Mouse (Mus musculus): ENCODE measurements around the gene Rbm48.
"Not testable (repeated sequence)": the region's sequence is repeated elsewhere in the genome, so short reads cannot be mapped to it uniquely, and the experiment has no call there.

Rbm48 gene

GRCm38 (mm10) chr5:3596399-3596766 is at the start of gene Rbm48:
TSS of gene Rbm48 (minus strand) at chr5:3596585.
- DNase-seq (ENCODE audit: low spot score in 2 of 2), result peak; percentile 65 to 74

DNA sequence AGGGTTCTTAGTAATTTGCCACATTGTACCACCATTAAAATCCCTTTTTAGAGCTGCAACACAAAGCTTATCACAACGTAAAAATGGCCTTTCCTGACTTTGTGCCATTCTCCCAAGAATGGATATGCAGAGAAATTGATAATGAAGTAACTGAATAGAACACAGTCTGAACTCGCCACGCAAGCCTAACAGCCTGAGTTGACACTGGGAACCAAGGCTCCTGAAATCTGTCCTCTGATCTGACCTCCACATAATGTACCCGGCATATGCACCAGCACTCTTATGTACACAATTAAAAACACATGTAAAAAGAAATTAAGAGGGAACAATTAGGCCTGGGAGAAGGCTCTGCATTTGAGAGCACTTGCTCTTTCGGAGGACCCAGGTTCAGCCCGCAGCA is 48.9 kb upstream of the Rbm48 start:
- no peak for DNase-seq (ENCODE audit: low spot score in 2 of 2)

DNA sequence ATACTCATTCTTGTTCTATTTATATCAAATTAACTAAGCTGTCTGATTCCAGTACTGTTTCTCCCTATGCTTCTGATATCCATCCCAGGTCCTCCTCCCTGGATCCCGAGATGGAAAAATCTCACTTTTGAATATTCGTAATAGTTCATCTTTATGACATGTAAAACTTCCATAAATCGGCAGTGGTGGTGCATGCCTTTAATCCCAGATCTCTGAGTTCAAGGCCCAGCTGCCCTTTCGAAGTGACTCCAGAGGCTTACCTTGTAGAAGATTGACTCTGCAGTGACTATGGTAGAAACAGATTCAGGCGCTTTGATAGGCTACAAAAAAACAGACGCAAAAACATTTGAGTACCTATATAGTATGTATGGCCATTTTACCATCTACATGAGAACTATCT is 48.2 kb upstream of the Rbm48 start:
- no peak for DNase-seq (ENCODE audit: low spot score in 2 of 2)

- no peak for DNase-seq (ENCODE audit: low spot score in 2 of 2)
These were observed 38.9 kb upstream of the Rbm48 start for GRCm38 (mm10) chr5:3635286-3635685.

DNA sequence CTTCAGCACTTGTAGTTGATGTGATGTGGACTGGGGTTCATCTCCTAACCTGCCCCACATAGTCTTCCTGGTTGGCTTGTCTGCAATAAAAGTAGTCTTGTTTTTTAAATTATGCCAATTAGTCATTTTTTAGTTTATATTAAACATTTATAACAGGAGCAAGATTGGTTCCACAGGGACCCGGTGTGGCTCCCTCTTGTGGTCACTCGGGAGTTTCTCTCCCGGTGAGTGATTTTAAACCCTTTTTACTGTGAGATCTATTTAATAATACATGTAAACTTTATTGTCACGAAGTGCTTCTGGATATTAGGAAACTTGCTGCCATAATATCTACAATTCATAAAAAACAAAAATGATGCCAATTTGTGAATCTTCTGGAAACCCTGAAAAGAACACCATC is 37.6 kb upstream of the Rbm48 start:
- peak in 1 of 2 experiments; percentile 5 for DNase-seq (ENCODE audit: low spot score in 2 of 2)

- DNase-seq (ENCODE audit: low spot score in 2 of 2), result no peak
These were observed 36.9 kb upstream of the Rbm48 start for GRCm38 (mm10) chr5:3633315-3633714.

GRCm38 (mm10) chr5:3632285-3632684 is 35.9 kb upstream of the Rbm48 start:
- DNase-seq (ENCODE audit: low spot score in 2 of 2), result no peak

- DNase-seq (ENCODE audit: low spot score in 2 of 2), result no peak
These were observed 35.3 kb upstream of the Rbm48 start for GRCm38 (mm10) chr5:3631512-3632271.

DNA sequence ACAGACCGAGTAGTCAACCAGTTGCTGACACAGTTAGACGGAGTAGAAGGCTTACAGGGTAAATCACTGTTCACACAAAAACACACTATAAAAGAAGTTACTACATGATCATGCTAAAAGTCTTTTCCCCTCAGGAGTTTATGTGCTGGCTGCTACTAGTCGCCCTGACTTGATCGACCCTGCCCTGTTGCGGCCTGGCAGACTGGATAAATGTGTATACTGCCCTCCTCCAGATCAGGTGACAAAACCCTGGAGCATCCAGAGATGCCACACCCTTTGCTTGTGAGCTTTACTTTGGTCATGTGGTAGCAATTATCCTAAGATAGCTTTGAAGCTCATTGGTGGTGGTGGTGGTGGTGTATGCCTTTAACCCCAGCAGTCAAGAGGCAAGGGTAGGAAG is 33.7 kb upstream of the Rbm48 start:
- DNase-seq (ENCODE audit: low spot score in 2 of 2), result no peak

- no peak for DNase-seq (ENCODE audit: low spot score in 2 of 2)
These were observed 24.1 kb upstream of the Rbm48 start for GRCm38 (mm10) chr5:3620486-3620885.

- not testable (repeated sequence) for DNase-seq (ENCODE audit: low spot score in 2 of 2)
These were observed 15.4 kb upstream of the Rbm48 start for GRCm38 (mm10) chr5:3611835-3612234.

DNA sequence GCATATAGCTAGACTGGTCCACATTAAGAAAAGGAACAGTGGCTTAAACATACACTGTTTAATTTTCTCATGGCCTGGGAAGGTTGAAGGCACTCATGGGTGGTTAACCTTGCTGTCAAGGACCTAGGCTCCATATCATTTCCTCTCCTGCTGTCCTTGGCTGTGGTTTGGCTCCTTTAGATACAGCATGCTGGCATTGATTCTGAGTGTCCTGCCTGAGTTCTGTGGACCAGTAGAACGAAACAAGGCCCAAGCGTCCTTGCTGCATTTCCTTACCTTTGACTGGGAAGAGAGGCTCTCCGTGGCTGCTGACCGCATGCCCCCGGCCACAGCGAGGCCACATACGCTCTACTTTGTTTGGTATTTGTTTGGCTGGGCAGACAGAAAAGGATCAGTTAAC is 12.9 kb upstream of the Rbm48 start:
- DNase-seq (ENCODE audit: low spot score in 2 of 2), result no peak

DNA sequence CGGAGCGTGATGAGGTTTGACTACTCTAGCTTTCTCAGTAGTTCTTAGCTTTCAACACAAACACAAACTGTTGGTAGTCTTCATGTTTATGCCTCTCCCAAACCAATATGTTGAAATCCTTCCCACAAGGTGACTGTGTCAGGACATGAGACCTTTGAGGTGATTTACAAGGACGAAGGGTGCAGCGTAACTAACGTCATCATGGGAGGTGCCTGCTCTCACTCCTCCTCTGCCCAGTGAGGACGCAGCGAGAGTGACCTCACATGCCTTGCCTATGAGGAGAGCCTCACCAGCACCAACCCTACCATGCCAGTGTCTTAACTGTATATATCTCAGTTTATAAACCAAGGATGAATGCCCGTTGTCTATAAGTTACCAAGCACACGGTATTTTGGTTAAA is 10.7 kb upstream of the Rbm48 start:
- no peak for DNase-seq (ENCODE audit: low spot score in 2 of 2)

- no peak for DNase-seq (ENCODE audit: low spot score in 2 of 2)
These were observed 4.4 kb upstream of the Rbm48 start for GRCm38 (mm10) chr5:3600790-3601189.

GRCm38 (mm10) chr5:3600298-3600697 is 3.9 kb upstream of the Rbm48 start:
- DNase-seq (ENCODE audit: low spot score in 2 of 2), result no peak

DNA sequence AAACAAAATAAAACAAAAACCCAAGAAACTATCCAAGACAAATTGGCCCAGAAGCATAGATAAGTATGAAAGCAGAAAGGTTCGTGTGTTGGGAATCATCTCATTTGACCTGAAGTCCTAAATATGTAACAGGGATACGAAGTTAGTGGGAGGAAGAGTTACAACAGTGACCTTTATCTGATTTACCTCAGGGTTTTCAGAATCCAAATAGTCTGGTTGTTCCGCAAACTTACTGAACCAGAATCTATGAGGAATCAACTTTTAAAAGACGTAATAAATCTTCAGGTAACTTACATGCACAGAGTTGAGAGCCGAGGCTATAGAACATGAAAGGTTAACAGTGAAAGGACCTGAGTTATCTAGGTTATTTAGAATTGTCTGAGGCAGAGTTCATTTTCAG is 2.4 kb upstream of the Rbm48 start:
- DNase-seq (ENCODE audit: low spot score in 2 of 2), result no peak

DNA sequence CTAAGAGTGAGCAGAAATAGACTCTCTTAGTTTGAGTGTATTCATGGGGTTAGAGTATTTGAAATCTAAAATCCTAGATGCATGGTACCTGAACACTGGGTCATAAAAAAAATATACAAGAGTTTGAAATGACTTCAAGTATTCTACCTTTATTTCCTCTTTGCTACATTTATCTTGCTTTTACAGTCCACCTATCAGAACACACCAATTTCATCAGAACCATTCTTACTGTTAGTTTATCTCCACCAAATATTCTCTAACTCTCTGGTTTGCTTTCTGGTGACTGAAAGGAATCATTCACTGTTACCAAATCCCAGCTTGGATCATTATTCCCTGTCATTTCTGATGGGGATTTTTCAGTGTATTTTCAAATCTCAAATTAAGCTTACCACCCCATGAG is 786 bp upstream of the Rbm48 start:
- DNase-seq (ENCODE audit: low spot score in 2 of 2), result no peak

GRCm38 (mm10) chr5:3595693-3596398 is 539 bp downstream of the Rbm48 start, which contains the start of gene Pex1:
TSS of gene Pex1 (plus strand) at chr5:3596066.
- DNase-seq (ENCODE audit: low spot score in 2 of 2), result peak; percentile 85 to 89

GRCm38 (mm10) chr5:3579066-3579465 is 17.3 kb downstream of the Rbm48 start:
- DNase-seq (ENCODE audit: low spot score in 2 of 2), result no peak

DNA sequence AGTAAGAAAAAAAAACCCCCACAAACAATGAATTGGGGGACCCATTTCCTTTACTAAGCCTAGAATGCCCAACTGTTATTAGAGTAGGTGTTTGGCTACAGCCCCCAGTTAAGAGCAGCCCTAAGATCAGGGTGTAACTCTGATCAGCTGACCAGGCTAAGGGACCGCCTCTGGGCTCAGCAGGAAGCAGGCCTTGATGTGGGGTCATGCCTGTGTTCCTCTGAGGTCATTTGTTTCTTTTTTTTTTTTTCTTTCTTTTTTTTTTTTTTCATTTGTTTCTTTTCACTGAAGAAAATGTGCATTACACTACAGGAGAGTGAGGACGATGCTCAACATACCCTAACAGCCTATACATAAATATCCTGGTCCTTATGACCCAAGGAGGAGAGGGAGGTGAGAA is 18.4 kb downstream of the Rbm48 start:
- DNase-seq (ENCODE audit: low spot score in 2 of 2), result no peak

GRCm38 (mm10) chr5:3574825-3575224 is 21.6 kb downstream of the Rbm48 start:
- DNase-seq (ENCODE audit: low spot score in 2 of 2), result no peak

DNA sequence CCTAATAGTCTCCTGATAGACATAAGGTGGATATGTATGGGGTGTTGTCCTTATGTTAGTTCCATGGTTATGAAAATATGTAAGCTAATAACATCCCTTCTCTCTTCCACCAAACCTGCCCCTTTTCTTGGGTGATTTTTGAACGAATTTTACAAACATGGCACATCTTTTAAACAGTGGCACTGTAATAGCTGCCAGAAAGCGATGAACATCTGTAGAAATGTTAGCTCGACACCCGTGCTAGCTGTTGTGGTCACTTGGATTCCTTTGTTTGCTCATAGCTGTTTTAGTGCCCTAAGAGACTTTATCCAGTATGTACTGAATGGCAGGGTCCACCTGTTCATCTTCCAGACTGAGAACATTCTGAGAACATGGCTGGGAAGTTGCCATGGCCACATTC is 25.1 kb downstream of the Rbm48 start, which contains the start of gene 1700109H08Rik:
Gene 1700109H08Rik, plus strand, starts transcription at position 301 of the 400 bp plus-strand sequence.
- no peak for DNase-seq (ENCODE audit: low spot score in 2 of 2)

DNA sequence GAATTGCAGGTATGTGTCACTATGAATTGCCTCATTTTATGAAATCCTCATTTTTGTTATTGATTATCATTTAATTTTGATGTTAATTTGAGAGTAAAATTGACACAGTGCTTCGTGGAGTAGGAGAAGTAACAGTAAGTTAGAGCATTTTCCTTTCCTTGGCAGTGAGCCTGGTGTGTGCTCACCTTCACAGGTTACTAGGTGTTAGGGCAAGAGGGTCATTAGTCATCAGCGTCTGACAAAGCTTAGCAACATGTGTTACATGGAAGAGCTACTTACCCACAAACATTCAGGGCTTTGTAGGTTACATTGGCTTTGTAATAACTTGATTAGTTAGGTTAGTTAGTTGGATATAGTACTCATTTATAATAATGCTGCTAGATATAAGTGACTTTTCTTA is 42.2 kb downstream of the Rbm48 start:
- DNase-seq (ENCODE audit: low spot score in 2 of 2), result no peak

Data from spleen, postnatal 14 days (tissue).